Mouse (Mus musculus) left cerebral cortex, postnatal 10 days (tissue): ENCODE results near the gene Bri3bp. TPM values are rescaled to one million over a fixed set of nuclear protein-coding genes. Genes with fewer than 3 reads are reported as not detected.
A peak's percentile ranks its signal among the peaks of the same experiment; 100 is the strongest.
"Not testable (repeated sequence)": the region's sequence is repeated elsewhere in the genome, so short reads cannot be mapped to it uniquely, and the experiment has no call there.

Source experiments
- DNase-seq, 2 experiments: peaks; one replicate each; pipeline ENCODE4 v3.0.0; 2021 to 2022; ENCODE audit warnings: low spot score in 2 of 2, mixed read lengths in 1 of 2; ENCODE audit errors: extremely low spot score in 1 of 2
- intact Hi-C: fragments of 180-260 bp; cut with DNase I; formaldehyde crosslinking; loops from one replicate; pipeline ENCODE4 v1.15.1; 2025
- total RNA-seq, 2 experiments: library from RNA; stranded (reverse); gene quantifications; 2 replicates each; pipeline ENCODE4 v1.2.3; 2021

Bri3bp gene
- total RNA-seq, 2 experiments from 2014 or later, result 81.3 to 83.6 TPM

DNA sequence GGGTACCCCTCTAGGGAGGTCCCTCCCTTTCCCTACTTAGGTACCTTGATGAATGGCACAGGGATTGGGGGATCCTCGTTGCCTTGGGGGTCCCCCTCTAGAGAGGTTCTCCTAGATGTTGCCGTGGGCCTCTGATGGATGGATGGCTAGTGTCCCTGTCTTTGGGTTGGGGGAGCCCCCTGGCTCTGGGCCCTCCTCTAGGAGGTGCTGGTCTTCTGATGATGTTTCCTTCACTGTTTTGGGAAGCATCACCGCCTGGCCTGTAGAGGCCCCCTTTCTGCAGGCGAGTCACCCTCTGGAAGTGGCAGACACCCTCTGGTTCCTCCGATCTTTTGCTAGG lies 34.9 kb downstream of the Bri3bp start:
- intact Hi-C loops, result no loop called here
- DNase-seq, result peak in 1 of 2 experiments; percentile 62

DNA sequence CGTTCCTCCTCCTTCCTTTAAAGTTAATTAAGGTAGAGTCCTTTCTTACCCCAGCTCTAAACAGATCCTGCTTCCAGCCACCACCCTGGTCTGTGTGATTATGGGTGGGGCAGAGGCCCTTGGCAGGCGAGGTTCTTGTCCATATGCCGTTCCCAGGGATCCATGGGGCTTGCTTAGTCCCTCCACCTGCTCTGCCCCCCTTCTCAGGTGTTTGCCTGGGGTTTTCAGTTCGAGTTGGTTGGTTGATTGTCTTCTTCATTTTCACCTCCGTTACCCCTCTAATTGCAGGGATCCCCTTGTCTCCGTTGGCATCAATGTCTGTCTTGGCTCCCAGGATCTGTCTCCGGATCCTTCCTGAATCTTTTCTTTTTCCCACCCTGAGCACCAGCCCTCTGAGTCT lies 35.4 kb downstream of the Bri3bp start:
- no peak for DNase-seq
- intact Hi-C loops, result no loop called here

DNA sequence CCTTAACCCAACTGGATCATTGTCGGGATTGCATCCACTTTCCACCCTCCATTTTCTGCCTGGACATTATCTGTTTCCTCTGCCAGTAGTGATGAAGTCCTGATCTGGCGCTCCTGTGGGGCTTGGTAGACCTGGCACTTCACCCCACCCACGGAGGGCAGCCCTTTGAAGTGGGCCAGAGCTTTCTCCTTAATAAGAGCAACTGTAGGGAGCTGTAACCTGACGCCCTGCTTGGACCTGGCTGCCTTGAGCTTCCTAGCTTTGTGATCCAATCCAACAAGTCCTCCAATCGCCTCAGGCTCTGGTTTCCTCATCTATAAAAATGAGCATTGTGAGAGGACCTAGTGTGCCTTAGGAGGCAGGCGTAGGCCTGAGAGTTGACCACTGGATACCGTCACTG lies 36.2 kb downstream of the Bri3bp start:
- DNase-seq, result no peak
- intact Hi-C loops, result no loop called here

DNA sequence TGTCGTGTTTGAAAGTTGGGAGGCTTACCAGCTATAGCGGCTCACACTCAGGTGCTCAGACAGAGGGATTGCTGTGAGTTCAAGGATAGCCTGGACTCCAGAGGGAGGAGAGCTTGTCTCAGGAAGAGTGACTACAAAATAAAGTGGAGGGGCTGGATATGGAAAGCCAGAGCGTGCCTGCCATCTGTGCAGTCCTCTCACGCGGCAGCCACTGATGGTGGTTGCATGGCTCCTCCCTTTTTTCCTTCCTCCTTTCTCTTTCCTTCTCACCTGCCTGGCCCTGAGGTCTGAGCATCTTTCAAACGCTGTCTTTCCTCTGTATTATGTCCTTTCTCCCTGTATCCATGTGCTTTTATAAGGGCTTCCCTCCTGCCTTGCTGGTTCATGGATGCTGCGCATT lies 36.7 kb downstream of the Bri3bp start:
- no peak for DNase-seq
- intact Hi-C loops, result no loop called here

DNA sequence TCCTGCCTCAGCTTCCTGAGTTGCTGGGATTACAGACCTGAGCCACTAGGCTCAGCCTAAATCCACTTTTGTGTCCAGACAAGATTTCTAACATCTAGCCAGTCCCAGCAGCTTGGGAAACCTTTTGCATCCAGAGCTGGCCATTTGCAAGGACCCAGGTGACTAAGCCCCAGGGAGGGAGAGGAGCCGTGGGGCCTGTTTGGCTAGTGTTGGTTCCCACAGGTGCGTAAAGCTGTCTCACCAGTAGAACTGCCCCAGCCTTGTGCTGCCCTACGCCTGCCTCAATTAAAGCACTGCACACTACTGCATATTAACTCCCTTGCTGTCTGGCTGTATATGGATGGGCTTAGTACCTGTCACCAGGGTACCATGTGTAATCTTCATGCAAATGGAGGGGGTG lies 38.0 kb downstream of the Bri3bp start:
- intact Hi-C loops, result no loop called here
- no peak for DNase-seq

DNA sequence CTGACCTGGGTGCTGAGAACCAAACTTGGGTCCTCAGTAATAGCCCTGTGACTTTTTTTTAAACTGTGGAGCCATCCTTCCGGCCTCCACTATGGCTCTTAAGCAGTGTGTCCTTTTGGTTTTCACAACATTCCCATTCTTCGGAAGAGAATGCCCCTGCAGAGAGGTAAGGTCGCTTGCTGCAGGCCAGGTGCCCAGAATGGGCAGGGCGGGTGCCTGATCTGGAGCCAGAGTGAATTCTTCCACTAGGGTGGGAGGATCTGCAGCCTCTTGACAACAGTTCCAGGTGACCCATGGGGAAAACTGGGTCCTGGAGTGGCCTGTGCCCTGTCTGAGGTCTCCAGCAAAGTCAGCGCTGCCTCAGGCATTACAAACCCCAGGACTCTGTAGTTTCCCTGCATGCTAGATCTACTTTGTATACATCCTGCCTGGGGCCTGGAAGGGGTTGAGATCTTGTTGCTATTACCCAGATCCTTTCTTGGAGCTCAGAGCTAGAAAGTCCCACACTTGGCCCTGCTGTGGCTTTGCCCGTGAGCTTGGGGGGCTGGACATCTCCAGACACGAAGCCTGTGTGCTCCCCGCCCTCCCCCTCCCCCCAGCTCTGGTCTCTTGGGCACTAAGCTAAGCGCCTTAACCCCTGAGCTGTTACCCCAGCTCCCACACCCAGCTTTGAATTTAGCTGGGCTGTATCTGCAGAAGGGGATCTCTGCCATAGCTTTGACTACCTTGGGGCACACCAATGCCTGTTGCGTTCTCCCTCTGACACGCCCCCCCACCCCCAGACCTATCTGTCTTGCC lies 39.3 kb downstream of the Bri3bp start:
- no peak for DNase-seq
- intact Hi-C loops, result no loop called here

DNA sequence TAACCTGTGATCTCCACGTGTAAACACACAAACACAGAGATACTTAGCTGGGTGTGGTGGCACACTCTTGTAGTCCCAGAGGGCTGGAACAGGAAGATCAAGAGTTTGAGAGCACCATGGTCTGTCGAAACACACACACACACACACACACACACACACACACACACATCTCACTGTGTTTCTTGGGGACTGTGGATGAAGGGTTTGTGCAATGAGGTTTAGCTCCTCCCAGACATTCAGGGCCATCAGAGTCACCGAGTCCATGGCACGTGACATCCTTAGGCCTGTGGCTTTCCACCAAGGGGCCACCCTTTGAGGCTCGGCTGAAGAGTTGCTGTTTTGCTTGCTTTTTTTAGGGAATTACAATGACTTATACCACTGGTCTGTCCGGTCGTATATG lies 41.1 kb downstream of the Bri3bp start:
- intact Hi-C loops, result no loop called here
- DNase-seq, result no peak

DNA sequence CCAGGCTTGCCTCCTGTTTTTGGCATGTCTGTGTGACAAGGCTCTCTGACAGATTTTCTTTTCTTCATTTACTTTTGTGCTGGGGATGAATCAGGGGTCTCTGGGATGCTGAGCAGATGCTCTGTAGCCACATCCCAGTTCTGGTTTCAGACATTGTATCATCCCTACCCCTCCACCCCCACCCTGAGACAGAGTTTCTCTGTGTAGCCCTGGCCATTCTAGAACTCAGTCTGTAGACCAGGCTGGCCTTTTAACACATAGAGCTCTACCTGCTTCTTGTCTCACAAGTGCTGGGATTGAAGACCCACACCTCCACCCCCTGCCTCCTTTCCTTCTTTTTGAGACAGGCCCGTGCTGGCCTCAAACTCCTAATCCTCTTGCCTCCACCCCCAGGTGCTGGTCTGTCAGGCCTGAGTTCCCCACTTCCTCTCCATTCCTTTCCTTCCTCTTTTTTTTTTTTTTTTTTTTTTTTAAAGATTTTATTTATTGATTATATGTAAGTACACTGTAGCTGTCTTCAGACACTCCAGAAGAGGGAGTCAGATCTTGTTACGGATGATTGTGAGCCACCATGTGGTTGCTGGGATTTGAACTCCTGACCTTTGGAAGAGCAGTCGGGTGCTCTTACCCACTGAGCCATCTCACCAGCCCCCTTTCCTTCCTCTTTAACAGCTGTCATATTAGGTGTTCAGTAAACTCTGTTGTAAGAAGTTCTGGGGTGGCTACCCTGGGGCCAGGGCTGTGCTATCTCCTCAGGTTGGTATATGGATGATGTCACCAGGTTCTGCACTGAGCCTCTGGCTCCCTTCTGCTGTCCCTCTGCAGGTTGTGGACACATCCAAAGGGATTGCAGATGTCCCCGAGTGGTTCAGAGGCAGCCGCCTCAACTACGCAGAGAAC lies 42.6 kb downstream of the Bri3bp start:
- no peak for DNase-seq

DNA sequence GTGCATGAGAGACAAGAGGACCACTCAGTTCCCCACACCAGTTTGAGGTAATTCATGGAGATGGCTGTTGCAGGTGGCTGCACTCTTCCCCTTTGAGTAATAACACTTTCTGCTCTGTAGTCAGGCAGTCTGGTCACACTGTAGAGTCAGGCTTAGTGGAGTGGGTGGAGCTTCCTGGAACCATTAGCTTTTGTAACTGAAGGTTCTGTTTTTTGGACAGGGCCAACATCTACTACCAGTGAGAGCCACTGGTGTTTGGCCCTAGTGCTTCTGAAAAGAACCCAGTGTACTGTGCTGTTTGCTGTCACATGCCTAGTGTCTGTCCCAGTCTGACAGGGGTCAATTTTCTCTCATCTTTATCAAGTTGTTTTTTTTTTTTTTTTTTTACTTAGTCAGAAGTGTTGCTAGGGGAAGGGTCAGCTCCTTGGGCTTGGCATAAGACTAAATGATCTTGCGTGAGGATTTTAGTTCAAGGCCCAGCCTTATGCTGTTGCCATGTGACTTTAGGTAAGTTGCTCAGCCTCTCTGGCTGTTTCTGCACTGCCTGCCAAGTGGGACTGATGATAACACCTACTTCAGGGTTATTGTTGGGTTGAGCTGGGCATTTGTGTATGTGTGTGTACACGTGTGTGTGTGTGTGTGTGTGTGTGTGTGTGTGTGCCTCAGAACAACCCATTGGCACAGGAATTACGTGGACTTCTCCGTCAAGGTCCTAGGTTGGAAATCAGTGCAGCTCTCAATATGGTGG lies 43.8 kb downstream of the Bri3bp start:
- intact Hi-C loops, result no loop called here
- no peak for DNase-seq

More for the DNA sequence above, 42.6 kb downstream of the Bri3bp start:
- intact Hi-C loops, result no loop called here

DNA sequence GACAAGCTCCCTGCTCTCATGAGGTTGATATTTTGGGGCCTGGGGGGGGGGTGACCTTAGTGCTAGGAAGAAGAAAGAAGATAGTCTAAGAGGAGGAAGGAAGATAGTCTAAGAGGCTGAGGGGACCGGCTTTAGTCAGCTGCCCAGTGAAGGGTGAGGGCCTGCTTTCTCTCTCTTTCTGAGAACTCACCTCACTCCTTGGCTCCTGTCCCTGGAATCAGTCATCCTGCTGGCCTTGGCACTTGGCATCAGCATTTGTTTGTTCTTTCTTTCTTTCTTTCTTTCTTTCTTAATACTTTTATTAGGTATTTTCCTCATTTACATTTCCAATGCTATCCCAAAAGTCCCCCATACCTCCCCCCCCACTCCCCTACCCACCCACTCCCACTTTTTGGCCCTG lies 44.7 kb downstream of the Bri3bp start:
- DNase-seq, result no peak
- intact Hi-C loops, result no loop called here

DNA sequence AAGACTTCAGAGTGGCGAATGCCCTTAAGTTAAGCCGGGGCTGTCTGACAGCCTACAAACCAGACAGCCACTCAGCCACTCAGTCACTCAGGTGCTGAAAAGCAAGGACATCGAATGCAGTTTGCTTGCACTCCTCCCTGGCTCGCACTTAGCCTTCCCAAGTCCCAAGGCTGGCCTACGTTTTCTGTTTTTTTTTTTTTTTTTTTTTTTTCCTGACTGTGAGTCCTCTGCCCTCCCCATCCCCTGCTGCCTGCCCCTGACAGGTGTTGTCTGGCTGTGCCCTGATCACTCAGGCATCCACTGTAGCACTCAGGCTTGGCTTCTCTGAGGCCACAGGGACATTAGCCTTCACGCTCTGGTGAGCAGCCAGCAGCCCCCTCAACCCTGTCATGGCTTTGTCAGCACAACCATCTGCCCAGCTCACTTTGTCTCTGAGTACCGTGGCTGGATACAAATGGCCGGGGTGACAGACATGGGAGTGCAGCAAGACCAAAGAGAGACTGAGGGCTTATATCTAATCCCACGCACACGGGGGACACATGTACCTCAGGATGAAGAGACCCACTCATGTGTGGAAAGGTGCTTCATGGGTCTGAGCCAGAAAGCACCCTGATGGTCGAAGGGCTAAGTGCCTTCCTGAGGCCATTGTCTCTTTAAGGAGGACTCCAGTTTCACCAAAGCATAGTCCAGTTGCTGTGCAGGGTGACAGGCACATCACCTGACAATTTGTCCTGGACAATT lies 46.2 kb downstream of the Bri3bp start:
- DNase-seq, result no peak
- intact Hi-C loops, result no loop called here

DNA sequence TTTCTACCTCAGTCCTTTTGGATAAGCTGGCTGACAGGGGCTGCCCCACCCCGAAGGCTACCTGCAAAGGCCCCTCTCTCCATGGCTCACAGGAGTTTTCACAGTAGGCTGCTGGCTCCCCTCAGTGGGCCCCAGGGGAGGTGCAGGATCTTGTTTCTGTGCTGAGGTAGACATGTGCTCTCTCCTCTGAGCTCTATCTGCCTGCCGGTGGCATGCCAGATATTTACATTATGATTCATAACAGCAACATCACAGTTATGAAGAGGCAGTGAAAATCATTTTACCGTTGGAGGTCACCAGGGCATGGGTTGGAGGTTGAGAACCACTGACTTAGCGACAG lies 46.7 kb downstream of the Bri3bp start:
- intact Hi-C loops, result no loop called here
- no peak for DNase-seq

DNA sequence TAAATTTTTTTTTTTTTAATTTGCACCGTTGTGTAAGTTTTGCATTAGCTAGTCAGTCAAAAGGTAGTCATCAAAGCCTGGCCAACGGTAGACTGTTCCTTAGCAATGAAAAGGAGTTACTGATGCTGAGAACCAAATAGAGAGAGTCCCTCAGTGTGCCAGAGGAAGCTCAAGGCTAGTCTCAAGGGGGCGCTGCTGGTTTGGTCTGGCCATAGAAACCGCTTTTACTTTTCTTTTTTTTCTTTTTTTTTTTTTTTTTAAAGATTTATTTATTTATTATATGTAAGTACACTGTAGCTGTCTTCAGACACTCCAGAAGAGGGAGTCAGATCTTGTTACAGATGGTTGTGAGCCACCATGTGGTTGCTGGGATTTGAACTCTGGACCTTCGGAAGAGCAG lies 47.6 kb downstream of the Bri3bp start:
- DNase-seq, intact Hi-C loops: not testable (repeated sequence)

DNA sequence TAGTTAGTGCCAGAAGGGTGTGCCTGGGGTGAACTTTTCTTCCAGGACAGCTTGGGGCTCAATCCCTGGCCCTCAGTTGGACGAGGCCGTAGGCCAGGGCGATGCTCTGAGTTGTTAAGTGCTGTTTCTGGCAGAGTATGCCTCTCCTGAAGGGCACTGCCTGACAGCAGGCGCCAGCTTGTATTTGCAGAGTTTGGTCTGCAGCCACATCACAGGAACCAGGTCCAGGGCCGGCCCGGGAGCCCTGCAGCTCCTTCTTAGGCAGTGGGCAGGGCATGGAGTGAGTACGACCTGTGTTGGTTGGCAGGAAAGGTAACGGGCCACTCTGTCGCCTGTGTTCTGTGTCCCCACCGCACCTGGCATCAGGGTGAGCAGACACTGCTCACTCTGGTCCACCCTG lies 49.7 kb downstream of the Bri3bp start:
- DNase-seq, result no peak
- intact Hi-C loops, result no loop called here

DNA sequence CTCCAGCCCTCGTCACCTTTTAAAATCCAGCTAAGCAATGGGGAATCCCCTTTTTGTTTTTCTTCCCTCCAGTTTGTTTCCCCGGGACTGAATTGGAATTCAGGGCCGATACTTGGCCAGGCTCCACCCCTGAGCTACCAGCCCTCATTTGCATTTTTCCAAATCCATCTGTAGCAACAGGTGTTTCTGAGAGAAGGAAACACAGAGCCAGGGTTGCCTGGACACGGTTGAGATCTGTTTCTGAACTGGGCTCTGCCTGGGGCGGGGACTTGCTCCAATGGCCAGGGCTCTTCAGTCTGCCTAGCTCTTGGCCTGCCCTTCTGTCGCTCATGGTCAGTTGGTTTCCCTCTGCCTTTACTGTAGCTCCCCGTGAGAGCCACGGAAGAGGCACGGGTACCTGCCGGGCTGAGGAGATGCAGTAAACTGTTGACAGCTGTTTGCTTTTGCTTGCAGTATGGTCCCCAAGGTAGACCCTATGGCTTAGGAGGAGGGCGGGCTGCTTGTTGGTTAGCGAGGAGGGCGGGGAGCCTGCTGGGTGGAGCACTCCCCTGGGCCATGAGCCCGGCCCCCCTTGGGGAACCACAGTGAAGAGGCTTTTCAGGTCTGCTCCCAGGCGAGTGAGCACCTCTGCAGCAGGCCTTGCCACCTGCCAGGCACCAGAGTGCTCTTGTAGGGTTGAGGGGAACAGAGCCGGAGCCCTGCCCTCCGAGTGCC lies 51.2 kb downstream of the Bri3bp start:
- intact Hi-C loops, result no loop called here
- DNase-seq, result no peak

DNA sequence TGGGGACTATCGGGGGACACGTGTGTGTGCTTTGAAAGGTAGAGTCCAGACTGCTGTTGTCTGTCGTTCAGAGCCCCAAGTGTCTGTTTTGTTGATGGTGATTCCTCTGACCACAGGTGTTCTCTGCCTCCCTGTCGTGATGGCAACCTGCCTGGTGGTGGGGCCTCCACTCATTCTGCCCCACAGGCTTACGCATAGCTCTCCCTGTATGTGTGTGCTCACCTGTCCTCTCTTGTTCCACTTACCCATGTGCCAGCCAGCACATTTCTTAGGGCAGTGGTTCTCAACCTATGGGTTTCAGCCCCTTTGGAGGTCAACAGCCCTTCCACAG lies 51.7 kb downstream of the Bri3bp start:
- intact Hi-C loops, result no loop called here
- no peak for DNase-seq

DNA sequence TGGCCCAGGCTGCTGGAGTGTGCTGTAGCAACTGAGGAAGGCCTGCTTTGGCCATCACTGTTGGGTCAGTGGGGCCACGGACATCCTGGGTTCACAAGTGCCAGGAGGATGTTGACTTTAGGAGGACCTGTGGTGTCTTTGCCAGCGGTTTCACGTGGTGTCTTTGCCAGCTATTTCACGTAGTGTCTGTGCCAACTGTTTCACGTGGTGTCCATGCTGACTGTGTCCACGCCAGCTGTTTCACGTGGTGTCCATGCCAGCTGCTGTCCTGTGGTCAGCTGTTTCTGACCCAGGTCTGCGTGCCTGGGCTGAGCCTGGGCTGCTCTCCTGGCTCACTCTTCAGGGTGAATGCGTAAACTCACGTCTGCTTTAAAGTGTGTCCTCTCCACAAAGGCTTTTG lies 54.3 kb downstream of the Bri3bp start:
- intact Hi-C loops, result no loop called here
- no peak for DNase-seq

DNA sequence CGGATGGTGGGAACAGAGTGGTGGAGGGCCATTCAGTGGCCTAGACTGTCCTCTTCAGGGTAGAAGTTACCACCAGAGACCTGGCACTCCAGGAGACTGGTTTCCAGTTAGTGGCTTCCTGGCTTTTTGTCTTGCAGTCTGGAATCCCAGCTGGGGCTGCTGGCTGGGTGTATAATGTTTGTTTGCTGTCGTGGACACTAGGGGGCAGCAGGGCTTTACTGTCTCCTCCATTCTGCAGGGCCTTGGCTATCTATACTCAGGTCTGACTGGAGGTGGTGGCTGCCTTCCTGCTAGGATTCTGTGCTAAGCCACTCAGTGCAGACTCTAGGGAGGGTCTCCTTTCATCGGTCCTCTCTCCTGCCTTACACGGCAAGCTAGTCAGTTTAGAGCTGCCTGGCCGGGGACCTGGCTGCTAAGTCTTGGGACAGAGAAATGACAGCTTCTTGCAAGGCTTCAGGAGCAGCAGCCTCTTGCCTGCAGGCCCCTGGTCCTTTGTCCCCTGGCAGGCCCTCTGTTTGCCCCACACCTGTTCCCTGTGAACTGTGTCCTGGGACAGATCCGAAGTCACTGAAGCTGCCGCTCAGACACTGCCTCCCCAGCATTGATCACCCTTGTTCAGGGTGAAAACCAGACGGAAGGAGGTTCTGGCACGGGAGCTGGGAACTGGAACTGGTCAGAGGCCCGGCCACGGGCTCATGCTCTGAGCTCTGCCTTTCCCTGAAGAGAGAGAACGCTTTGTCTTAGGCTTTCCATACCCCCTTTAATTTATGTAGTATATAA lies 56.6 kb downstream of the Bri3bp start:
- intact Hi-C loops, result no loop called here

More for the DNA sequence above, 56.6 kb downstream of the Bri3bp start:
- DNase-seq, result peak; percentile 50 to 70
